ENCODE assay signal across 13 mouse cellular contexts in genomic region chr3:100009807-100010206, GRCm38 (mm10).
"Had no signal": no experiment of that assay in that cellular context is flagged by ENCODE, and none has a peak within 500 bp of the region (broad histone marks: within the 10 kb centered on the region; RNA-seq: fewer than 3 reads in every experiment).

No protein-coding gene starts in this region.

- H3K4me3 ChIP-seq: limb, embryonic 15.5 days; liver, embryonic 12.5 days; midbrain, embryonic 12.5 days; neural tube, embryonic 13.5 days had no signal

- DNase-seq: kidney, adult 8-10 months; layer of hippocampus, adult 9-11 months; layer of hippocampus, postnatal 36 days; right cerebral cortex, adult 18-20 months; right cerebral cortex, postnatal 25 days; thymus, postnatal 4 days had no signal

- H3K27ac ChIP-seq: kidney, postnatal 0 days; limb, embryonic 15.5 days; liver, embryonic 12.5 days; midbrain, embryonic 12.5 days; neural tube, embryonic 13.5 days had no signal

- ATAC-seq: intestine, postnatal 0 days; liver, embryonic 12.5 days; midbrain, embryonic 16.5 days had no signal
